In genomic region chr17:44672806-44673205, GRCm38 (mm10) we compare ENCODE assay signal across 9 mouse cellular contexts.
DNase-seq lines count a peak whose midpoint lies in the region; ATAC-seq and TF ChIP-seq lines count a peak whose summit lies in the region.
"Had no signal": no experiment of that assay in that cellular context is flagged by ENCODE, and none has a peak within 500 bp of the region (broad histone marks: within the 10 kb centered on the region; RNA-seq: fewer than 3 reads in every experiment).

No protein-coding gene starts in this region.

- H3K4me2 ChIP-seq in hindbrain, embryonic 16.5 days (ENCODE audit: low read length): no peak overlapping the region
- H3K4me2 ChIP-seq: neural tube, embryonic 12.5 days had no signal

- ATAC-seq in neutrophil, adult 5-6 weeks (ENCODE audit: extremely low read depth, insufficient number of reproducible peaks, low FRiP score, poor library complexity, severe bottlenecking): peak; percentile 66; the same call in 1 of the 2 replicates
- ATAC-seq in hindbrain, embryonic 16.5 days: no peak

- intact Hi-C loops in gastrocnemius, adult 2 months (cut with DNase I): no loop called here
- intact Hi-C loops in gastrocnemius, postnatal 14 days (cut with DNase I; ENCODE audit: low total_unique reads): no loop called here

- no peak for DNase-seq in gastrocnemius, adult 2 months
- DNase-seq in gastrocnemius, postnatal 14 days: no peak
- peak; percentile 65 to 69 for DNase-seq in B cell, adult 2 months
- peak; percentile 27 for DNase-seq in c-Kit-positive CD71-positive TER-119-negative erythroid progenitor cells, embryonic 14.5 days (ENCODE audit: low read depth)
- DNase-seq in left cerebral cortex, adult 8-10 months (ENCODE audit: low spot score in 2 of 2): no peak
- no peak for DNase-seq in cerebellum, adult 11 months

- H3K27me3 ChIP-seq in hindbrain, embryonic 16.5 days (replicated peaks; ENCODE audit: control insufficient read depth, insufficient read depth, low read length): no peaks in the 10 kb centered on the region
- H3K27me3 ChIP-seq: neural tube, embryonic 12.5 days had no signal

- TF ChIP-seq CTCF in gastrocnemius, adult 2 months (IDR thresholded peaks at IDR 0.05): peak; percentile 23; the same call in 1 of the 2 replicates

- no peak overlapping the region for H3K9ac ChIP-seq in hindbrain, embryonic 16.5 days (ENCODE audit: low read depth, low read length)
- H3K9ac ChIP-seq: neural tube, embryonic 12.5 days had no signal

- H3K4me1 ChIP-seq in hindbrain, embryonic 16.5 days (ENCODE audit: control insufficient read depth, insufficient read depth, low read depth, low read length): 0 out of 2 replicates have a peak, but pooled peaks cover 5% of the 10 kb centered on the region

- H3K9me3 ChIP-seq in hindbrain, embryonic 16.5 days (ENCODE audit: control insufficient read depth, low read length): no peaks in the 10 kb centered on the region
- H3K9me3 ChIP-seq: neural tube, embryonic 12.5 days had no signal

- no peak overlapping the region for H3K4me3 ChIP-seq in gastrocnemius, adult 2 months
- H3K4me3 ChIP-seq in hindbrain, embryonic 16.5 days (ENCODE audit: low read length): no peak overlapping the region
- H3K4me3 ChIP-seq: neural tube, embryonic 12.5 days had no signal

- no peaks in the 10 kb centered on the region for H3K36me3 ChIP-seq in hindbrain, embryonic 16.5 days (ENCODE audit: control insufficient read depth, insufficient read depth, low read length)
- H3K36me3 ChIP-seq: neural tube, embryonic 12.5 days had no signal

- WGBS in hindbrain, embryonic 16.5 days: 71% methylated on average over 7 of the region's 7 CpGs

- H3K27ac ChIP-seq in gastrocnemius, adult 2 months: no peak overlapping the region
- no peak overlapping the region for H3K27ac ChIP-seq in hindbrain, embryonic 16.5 days (ENCODE audit: low read depth, low read length)
- H3K27ac ChIP-seq: neural tube, embryonic 12.5 days had no signal

Comparison
In these comparisons a context has a peak if more than half of its experiments do, and no peak if none do; other contexts are left out.
1. DNase-seq: peak in B cell, adult 2 months (2 of 2) and c-Kit-positive CD71-positive TER-119-negative erythroid progenitor cells, embryonic 14.5 days (single experiment); none in gastrocnemius, adult 2 months (single experiment), gastrocnemius, postnatal 14 days (single experiment), left cerebral cortex, adult 8-10 months (0 of 2) and cerebellum, adult 11 months (single experiment).